ENCODE assay signal across 8 mouse cellular contexts in the genomic region with DNA sequence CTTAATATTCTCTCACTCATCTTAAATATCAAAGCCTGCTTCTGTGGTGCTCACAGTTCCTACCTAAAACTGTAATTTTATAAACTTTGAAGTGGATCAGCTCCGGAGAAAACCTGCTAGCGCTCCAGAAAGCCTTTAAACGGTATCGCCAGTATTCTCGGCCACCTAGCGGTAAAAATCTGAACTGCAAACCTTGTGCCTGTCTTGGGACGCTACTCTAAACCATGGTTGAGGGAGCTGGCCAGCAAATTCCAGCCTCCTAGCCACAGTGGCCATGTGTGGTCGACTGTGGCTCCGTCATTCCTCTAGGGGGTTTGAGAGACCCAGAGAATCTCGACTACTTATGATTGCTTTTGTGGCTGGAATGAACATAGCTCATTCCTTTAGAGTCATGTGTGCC. TPM values are rescaled to one million over a fixed set of nuclear protein-coding genes. Genes with fewer than 3 reads are reported as not detected.
A peak's percentile ranks its signal among the peaks of the same experiment; 100 is the strongest.
DNase-seq lines count a peak whose midpoint lies in the region; ATAC-seq and TF ChIP-seq lines count a peak whose summit lies in the region.

No protein-coding gene starts in this region.

- no peaks in the 10 kb centered on the region for H3K27me3 ChIP-seq in forebrain, postnatal 0 days (ENCODE audit: insufficient read depth, low read length)
- no peaks in the 10 kb centered on the region; the same call in 1 of the 2 replicates for H3K27me3 ChIP-seq in hindbrain, embryonic 16.5 days (replicated peaks; ENCODE audit: control insufficient read depth, insufficient read depth, low read length)

- H3K4me3 ChIP-seq in forebrain, postnatal 0 days (ENCODE audit: low read depth, low read length) = no peak overlapping the region
- no peak overlapping the region for H3K4me3 ChIP-seq in hindbrain, embryonic 16.5 days (ENCODE audit: low read length)

- peak; percentile 83 for ATAC-seq in forebrain, postnatal 0 days
- peak; percentile 74 for ATAC-seq in hindbrain, embryonic 16.5 days
- ATAC-seq in megakaryocyte, adult 5-6 weeks (ENCODE audit: poor library complexity, severe bottlenecking) = peak; percentile 90

- TF ChIP-seq CTCF in forebrain, postnatal 0 days (IDR thresholded peaks at IDR 0.05; ENCODE audit: low read depth) = peak; percentile 86

- H3K9me3 ChIP-seq in forebrain, postnatal 0 days (ENCODE audit: low read length) = no peaks in the 10 kb centered on the region
- no peaks in the 10 kb centered on the region for H3K9me3 ChIP-seq in hindbrain, embryonic 16.5 days (ENCODE audit: control insufficient read depth, low read length)

- H3K9ac ChIP-seq in forebrain, postnatal 0 days = no peak overlapping the region
- no peak overlapping the region for H3K9ac ChIP-seq in hindbrain, embryonic 16.5 days (ENCODE audit: low read depth, low read length)

- peak; percentile 75 for DNase-seq in NIH3T3 (ENCODE audit: low read depth)
- peak; percentile 68 for DNase-seq in cerebellum, adult 11 months
- DNase-seq in forebrain, postnatal 0 days = peak; percentile 88
- peak; percentile 51 for DNase-seq in left cerebral cortex, adult 11 months (ENCODE audit: low spot score)
- DNase-seq in right cerebral cortex, adult 18-20 months = peak; percentile 77
- DNase-seq in urinary bladder, postnatal 14 days (ENCODE audit: low spot score) = peak; percentile 89

- H3K27ac ChIP-seq in forebrain, postnatal 0 days (ENCODE audit: low read depth, low read length) = no peak overlapping the region
- H3K27ac ChIP-seq in hindbrain, embryonic 16.5 days (ENCODE audit: low read depth, low read length) = no peak overlapping the region

- no peaks in the 10 kb centered on the region for H3K4me1 ChIP-seq in forebrain, postnatal 0 days (ENCODE audit: insufficient read depth)
- no peaks in the 10 kb centered on the region for H3K4me1 ChIP-seq in hindbrain, embryonic 16.5 days (ENCODE audit: control insufficient read depth, insufficient read depth, low read depth, low read length)

- 11% methylated on average over 10 of the region's 10 CpGs for WGBS in forebrain, postnatal 0 days
- WGBS in hindbrain, embryonic 16.5 days = 9% methylated on average over 10 of the region's 10 CpGs

- no peaks in the 10 kb centered on the region for H3K36me3 ChIP-seq in forebrain, postnatal 0 days (ENCODE audit: insufficient read depth)
- H3K36me3 ChIP-seq in hindbrain, embryonic 16.5 days (ENCODE audit: control insufficient read depth, insufficient read depth, low read length) = peaks cover 6% of the 10 kb centered on the region; the same call in 1 of the 2 replicates

- no peak overlapping the region for H3K4me2 ChIP-seq in forebrain, postnatal 0 days (ENCODE audit: low read depth)
- no peak overlapping the region for H3K4me2 ChIP-seq in hindbrain, embryonic 16.5 days (ENCODE audit: low read length)

RNA-seq across cellular contexts. Expression of a gene that starts 25.4 kb away (rescaled TPM):
- 23.9 and 27.8 TPM in 2 replicates for total RNA-seq in forebrain, postnatal 0 days (2014; rRNA removed)
- polyA plus RNA-seq in forebrain, postnatal 0 days (2015; fragmentation: Nextera tagmentation; extraction: Ambion mirVana) = 4.7 and 6.0 TPM in 2 replicates
- polyA plus RNA-seq in hindbrain, embryonic 16.5 days (2015; fragmentation: Nextera tagmentation; extraction: Ambion mirVana) = 6.3 and 8.2 TPM in 2 replicates
- total RNA-seq in megakaryocyte, adult 5-6 weeks (2015) = 3.7 and 4.1 TPM in 2 replicates
- 5.0 TPM in 2 replicates for total RNA-seq in megakaryocyte, adult 5-6 weeks (2017)

RNA-seq across cellular contexts. Expression of a gene that starts 29.7 kb away (rescaled TPM):
- total RNA-seq in forebrain, postnatal 0 days (2014; rRNA removed) = 1.0 and 1.6 TPM in 2 replicates
- 0.79 and 1.6 TPM in 2 replicates for polyA plus RNA-seq in forebrain, postnatal 0 days (2015; fragmentation: Nextera tagmentation; extraction: Ambion mirVana)
- 0.65 and 0.81 TPM in 2 replicates for polyA plus RNA-seq in hindbrain, embryonic 16.5 days (2015; fragmentation: Nextera tagmentation; extraction: Ambion mirVana)
- not detected in 2 replicates for total RNA-seq in megakaryocyte, adult 5-6 weeks (2015)
- total RNA-seq in megakaryocyte, adult 5-6 weeks (2017) = not detected in 2 replicates
